Mouse (Mus musculus) small intestine, adult 2 months (tissue): Measurements from ENCODE around the gene Baz2b.

Experiments
- CTCF ChIP-seq: fragments of 200-500 bp; IDR thresholded peaks from 2 replicates; pipeline ENCODE4 v1.5.1; 2012; ENCODE audit warnings: low read depth, mild to moderate bottlenecking, control low read depth, inconsistent platforms, low read length, moderate library complexity, mixed read lengths; ENCODE audit not compliant: insufficient replicate concordance, insufficient read length; ENCODE audit errors: extremely low read depth
- POLR2A ChIP-seq: fragments of 200-500 bp; IDR thresholded peaks from 2 replicates; pipeline ENCODE4 v1.6.1; 2012; ENCODE audit warnings: low read depth, mild to moderate bottlenecking, control low read depth, inconsistent platforms, low read length, moderate library complexity

DNA sequence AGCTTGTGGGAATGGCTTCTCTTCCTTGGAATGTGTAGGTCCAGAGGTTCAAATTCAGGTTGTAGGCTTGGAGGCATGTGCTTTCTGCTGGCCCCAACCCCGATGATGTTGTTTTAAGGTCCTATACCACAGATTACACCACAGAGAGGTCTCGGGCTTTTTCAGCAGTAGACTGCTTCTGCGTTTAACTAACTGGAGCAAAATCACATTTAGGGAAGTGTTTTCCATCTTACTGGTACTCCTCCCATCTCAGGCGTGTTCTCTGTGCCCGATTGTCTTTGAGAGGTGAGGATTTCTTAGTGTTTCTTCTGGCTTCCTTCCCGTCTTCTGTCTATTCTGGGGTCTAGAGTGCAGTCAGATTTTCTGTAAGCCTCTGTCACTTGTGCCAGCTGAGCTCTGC, 8.0 kb upstream of the Baz2b start:
- no peak for TF ChIP-seq POLR2A
- TF ChIP-seq CTCF = no peak
